Mouse (Mus musculus) testis, postnatal 10 days (tissue): ENCODE measurements around the gene Uqcc3.
"Not testable (repeated sequence)": the region's sequence is repeated elsewhere in the genome, so short reads cannot be mapped to it uniquely, and the experiment has no call there.

Experiments used
- DNase-seq: peaks from one replicate; pipeline ENCODE4 v3.0.0; 2021; ENCODE audit warnings: low spot score

The Uqcc3 gene

DNA sequence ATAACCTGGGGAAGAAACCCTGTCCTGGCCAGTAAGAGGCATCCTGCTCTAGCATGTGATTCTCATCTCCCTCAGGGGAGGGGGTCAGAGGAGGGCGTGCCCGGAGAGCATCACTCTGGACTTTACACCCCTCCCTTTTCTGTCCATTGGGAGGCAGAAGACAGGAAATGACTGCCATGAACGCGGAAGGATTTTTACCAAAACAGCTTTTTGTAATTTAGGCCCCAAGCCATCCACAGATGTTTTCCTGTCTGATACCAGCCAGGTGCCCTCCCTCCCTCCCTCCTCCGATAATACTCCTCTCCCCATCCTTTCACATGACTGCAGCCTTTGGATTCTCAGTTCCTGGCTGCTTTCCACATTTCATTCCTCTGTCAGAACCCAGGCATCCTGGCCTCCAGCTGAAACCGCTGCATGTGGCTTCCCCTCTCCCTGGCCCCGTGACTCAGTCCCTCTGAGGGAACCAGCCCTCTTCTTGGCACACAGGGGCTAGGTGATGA is 30.3 kb downstream of the Uqcc3 start, which contains the start of gene Lrrn4cl:
Gene Lrrn4cl (plus strand): TSS at position 367 of the 500 bp plus-strand sequence.
- no peak for DNase-seq

DNA sequence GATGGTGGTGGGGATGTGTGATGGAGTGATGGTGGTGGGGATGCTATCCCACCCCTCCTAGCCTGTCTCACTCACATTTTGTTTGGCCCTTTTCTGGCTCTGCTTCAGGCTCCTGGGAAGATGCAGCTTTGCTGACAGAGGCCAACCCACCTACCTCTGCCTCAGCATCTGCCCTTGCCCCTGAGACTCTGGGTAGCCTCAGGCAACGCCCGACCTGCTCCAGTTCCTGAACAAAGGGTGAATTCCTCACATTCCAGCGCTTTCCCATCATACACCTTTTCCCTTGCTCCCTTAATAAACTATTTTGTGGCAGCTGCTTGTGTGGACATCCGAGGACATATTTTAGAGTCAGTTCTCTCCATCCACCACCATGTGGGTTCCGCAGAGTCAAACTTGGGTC is 32.4 kb downstream of the Uqcc3 start:
- no peak for DNase-seq

DNA sequence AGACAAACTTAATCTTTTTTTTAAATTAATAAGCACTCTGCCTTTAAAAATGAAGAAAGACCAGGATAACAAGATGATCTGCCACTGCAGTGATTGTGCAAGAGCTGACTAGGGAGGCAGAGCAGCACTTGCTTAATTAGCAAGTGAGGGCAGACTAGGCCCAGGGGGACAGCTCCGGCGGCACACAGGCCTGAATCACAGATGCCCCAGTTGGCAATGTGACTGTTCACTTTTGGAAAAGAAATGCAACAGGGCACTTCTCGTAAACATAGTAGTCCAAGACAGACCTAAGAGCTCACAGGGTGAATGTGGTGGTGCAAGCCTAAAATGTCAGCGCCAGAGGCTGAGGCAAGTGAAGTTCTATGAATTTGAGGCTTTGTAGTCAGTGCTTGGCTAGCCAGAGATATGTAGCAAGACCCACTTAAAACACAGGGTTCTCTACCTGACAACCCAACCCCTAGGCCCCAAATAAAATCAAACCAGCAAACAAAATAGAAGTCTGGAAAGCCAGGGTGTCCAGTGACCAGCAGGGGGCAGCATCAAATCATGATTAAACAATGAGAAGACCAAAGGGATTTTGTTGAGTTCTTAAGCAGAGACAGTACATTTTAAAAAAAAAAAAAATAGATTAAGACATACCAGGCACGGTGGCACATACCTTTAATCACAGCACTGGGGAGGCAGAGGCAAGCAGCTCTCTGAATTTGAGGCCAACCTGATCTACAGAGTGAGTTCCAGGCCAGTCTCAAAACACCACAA is 36.2 kb downstream of the Uqcc3 start:
- DNase-seq = peak; percentile 93

DNA sequence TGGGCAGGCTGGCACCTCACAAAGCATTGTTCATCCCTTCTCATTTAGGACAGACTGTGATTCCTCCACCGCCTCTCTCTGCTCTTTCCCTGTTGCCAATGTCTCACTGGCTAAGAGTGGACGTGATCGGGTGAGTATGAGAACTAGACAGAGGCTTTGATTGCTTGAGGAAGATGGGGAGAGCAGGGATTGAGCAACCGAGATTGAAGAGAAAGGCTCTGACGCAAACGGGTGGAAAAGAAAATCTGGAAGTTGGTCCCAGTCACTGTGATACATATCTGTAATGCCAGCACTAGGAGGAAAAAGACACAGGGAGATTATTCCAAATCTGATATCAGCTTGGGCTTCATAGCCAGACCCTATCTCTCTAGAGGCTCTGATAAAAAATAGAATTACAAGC is 37.8 kb downstream of the Uqcc3 start:
- DNase-seq = no peak

DNA sequence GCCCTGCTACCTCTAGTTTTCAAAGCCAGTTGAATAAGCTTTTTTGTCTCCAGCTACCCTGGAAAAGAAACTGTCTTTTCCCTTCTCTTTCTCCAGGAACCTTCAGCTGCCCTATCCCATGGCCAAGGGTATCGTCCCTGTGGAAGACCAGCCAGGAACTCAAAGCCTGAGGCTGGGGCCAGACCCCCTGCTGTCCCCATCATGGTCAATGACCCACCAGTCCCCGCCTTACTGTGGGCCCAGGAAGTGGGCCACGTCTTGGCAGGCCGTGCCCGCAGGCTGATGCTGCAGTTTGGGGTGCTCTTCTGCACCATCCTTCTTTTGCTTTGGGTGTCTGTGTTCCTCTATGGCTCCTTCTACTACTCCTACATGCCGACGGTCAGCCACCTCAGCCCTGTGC is 39.7 kb downstream of the Uqcc3 start:
- no peak for DNase-seq

DNA sequence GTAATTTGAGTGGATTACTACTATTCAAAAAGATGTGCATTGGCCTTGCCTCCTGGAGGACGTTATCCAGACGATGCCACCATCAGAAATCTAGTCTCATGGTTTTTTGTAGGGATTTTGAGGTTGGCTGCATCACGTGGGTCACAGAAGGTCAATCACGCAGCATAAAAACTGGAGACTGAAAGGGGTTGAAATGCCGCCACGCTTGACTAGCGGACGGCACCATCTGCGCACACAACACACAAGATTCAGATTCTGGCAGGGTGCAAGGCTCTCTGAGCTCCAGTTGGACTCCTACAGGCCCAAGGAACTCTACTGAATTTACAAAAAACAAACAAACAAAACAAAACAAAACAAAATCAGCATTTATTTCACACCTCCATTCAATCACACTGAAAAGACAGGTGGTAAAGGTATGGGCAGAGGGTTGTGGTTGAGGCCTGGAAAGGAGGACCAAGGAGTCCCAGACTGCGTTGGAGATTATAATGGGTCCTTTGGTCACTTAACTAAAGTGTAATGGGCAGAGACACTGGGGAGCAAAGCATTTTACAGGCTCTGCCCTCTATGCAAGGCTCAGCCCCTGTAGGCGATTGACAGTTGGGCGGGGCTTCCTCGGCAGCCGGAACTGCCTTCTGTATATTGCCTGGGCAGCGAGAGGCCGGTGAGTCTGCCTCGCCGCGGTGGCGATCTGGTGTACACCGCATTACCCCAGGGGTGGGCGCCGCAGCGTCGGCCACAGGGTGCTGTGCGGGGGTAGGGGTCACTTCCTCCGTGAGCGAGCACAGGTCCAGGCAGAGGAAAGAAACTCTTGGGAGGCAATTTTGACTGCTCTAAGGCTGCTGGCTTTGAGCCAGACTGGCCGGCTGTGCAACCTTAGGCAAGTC is 40.6 kb downstream of the Uqcc3 start:
- peak; percentile 78 for DNase-seq

DNA sequence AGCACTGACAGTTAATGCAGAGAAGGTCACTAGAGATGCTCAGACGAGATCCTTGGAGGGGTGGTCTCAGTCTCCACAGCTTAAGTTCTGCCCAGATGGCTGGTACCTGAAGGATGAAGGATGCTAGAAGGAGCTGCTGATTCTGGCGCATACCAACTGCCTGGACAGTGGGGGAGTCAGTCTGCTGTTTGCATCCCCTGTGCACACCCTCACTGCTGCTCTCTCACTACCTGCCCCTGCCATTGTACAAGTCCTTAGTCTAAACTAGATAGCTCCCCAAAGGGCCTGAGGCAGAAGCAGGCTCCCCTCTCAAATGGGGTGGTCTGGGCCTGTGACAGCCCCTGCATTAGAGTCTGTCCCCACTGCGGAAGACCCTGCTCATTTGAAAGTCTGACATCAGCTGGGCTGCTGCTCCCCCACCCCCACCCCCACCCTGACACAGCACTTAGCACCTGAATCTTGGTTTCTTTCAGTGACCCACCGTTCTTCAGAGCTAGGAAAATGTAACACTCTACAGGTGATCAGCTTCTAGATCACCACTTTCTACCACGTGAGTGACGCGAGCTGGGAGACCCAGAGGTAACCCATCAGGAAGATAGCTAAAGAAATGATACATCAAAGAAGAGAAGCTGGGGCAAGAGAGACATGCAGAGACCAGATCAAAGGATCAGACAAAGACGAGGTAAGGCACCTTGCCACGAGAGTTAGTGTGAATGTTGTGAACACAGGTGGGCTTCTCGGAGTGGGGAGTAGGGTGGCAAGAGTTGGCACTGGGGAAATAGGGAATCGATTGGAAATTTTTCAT is 41.4 kb downstream of the Uqcc3 start, which contains the start of gene Gng3:
Gene Gng3 (minus strand): TSS at position 92 of the 805 bp plus-strand sequence.
- no peak for DNase-seq

DNA sequence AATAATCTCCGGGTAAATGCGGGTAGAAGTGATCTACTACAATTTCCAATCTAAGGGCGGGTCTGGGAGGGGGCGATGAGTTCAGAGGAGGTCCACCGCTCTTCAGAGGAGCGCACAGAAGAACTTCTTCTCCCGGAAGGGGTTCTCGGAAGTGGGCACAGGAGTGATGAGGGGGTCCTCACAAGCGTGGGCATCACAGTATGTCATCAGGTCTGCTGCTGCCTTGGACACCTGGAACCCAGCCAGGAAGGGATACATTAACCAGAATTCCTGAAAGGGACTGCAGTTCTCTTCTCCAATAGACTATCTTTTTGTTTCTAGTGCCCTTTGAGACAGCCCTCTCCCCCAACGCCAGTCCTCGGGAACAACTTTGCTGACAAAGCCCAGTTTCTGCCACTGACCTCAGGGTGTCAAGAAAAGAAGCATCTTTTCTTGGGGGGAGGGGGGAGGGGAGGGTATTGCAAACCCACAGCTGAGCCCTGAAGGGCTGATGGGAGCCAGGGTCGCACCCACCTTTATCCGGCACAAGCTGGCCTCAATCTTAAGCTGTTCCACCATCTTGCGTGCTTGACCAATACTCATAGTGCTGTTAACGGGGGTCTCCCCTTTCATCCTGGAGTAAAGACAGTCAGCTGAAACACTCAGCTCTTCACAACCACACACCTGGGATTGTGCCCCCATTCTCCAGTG is 42.5 kb downstream of the Uqcc3 start:
- peak; percentile 77 for DNase-seq

DNA sequence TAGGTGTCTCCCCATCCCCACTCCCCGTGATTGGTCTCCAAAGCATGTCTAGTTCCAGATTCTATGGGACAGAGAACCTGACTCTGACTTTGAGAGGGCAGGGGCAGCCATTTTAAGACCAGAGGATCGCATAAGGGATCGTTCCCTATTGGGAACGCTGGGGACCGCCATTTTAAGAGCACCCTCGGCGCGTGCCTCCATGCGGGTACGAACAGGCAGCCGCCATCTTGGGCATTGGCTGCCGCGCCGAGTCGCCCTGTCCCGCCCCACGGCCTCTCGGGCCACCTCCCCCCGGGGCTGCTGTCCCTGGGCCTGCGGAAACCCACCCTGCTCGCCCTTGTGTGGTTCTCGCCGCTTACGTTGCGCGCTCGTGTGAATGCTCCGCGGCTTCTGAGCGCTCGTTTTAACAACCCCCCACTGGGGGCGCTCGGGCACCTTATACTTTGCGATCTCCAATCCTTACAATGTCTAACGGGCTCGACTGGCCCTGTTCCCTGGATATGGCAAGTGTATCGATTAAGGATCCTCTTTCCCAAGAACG is 43.4 kb downstream of the Uqcc3 start, which contains the start of gene Bscl2:
Gene Bscl2 (plus strand): TSS at position 217 of the 541 bp plus-strand sequence.
- peak; percentile 88 for DNase-seq

DNA sequence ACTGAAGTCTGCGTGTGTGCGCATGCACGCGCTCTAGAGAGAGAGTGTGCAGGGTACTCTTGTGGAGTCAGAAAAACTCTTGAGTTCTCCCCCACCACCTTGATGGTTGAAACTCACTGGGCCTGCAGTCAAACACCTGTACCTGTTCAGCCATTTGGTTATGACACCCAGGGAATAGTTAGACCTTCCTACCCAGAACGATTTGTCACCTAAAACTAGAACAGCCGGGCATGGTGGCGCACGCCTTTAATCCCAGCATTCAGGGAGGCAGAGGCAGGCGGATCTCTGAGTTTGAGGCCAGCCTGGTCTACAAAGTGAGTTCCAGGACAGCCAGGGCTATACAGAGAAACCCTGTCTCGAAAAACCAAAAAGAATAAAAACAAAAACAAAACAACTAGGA is 44.4 kb downstream of the Uqcc3 start:
- not testable (repeated sequence) for DNase-seq

DNA sequence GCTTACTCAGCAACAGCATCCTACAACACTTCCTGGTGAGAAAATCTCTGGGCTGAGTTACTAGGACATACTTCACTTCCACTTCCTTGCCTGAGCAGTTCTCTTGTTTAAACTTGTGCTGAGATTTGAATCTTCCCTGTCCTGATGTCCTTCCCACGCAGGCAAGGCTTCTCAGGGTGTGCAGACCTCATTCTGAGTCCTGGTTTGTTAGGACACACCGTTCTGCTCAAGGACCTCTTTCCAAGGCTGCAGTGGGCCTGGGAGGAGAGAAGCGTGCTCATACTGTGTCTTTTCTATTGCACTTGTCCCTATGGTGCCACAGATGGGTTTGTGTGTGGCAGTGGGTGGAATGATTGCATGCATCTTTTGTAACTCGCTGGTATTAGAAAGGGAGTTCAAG is 47.8 kb downstream of the Uqcc3 start:
- DNase-seq = no peak

DNA sequence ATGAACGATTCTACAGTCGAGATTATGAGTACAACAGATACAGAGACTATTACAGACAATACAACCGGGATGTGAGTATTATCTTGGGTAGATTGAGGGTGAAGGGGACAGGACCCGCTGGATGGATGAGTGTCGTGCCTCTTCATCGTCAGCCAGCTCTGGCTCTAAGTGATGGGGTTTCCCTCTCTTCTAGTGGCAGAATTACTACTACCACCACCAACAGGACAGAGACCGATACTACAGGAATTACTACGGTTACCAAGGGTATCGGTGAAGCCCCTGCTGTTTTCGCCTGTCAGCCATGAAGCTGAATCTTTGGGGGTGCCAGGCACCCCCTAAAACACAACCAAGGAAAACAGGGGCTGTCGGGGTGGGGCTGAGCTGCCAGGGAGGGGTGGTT is 49.5 kb downstream of the Uqcc3 start:
- no peak for DNase-seq

DNA sequence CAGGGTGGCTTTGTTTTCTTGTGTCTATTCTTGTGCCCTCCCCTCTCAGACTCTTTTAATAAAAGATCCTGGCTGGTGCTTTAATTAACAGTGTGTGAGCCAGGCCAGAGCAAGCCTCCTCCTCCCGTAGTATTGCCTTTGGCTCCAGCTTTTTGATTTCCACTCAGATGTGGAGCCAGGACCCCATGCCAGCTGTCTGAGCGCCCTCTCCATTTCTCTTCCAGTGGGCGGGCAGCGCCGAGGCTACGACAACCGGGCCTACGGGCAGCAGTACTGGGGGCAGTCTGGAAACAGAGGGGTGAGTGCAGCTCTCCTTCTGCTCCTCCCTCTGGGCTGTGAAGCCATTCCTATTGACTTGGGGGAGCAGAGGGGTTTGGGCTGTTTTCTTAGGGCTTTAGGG is 50.1 kb downstream of the Uqcc3 start:
- DNase-seq = no peak
